Mouse (Mus musculus): ENCODE data around the gene Nol9. TPM values are rescaled to one million over a fixed set of nuclear protein-coding genes. Genes with fewer than 3 reads are reported as not detected.

The Nol9 gene
- polyA plus RNA-seq, 1 experiment from 2014 or later: 9.7 TPM

- 59% methylated on average over 6 of the region's 6 CpGs for WGBS
- Histone ChIP-seq H3K9ac (ENCODE audit: low read depth, low read length) (0 out of 2 replicates have a peak overlapping the region, but pooled peaks have one; percentile 11), H3K27ac (ENCODE audit: low read depth, low read length) (peak overlapping the region; percentile 60; the same call in 1 of the 2 replicates), H3K36me3 (ENCODE audit: control insufficient read depth, insufficient read depth) (peaks cover 6% of the 10 kb centered on the region), H3K4me2 (replicated peaks; ENCODE audit: low read depth) (peak overlapping the region; percentile 27), H3K27me3 (replicated peaks; ENCODE audit: control insufficient read depth, insufficient read depth, low read length) (no peaks in the 10 kb centered on the region), H3K4me3 (ENCODE audit: low read depth, low read length) (peak overlapping the region; percentile 17), H3K9me3 (ENCODE audit: control insufficient read depth) (no peaks in the 10 kb centered on the region), H3K4me1 (replicated peaks; ENCODE audit: control insufficient read depth, insufficient read depth, low read length) (no peaks in the 10 kb centered on the region; the same call in 1 of the 2 replicates)
- ATAC-seq: no peak
- no peak for TF ChIP-seq CTCF (IDR thresholded peaks at IDR 0.05; ENCODE audit: low read depth)
Observed at GRCm38 (mm10) chr4:152096927-152097326, 57.8 kb downstream of the Nol9 start.

GRCm38 (mm10) chr4:152097911-152098799, 59.0 kb downstream of the Nol9 start:
- no peak for ATAC-seq
- H3K27me3 ChIP-seq (replicated peaks; ENCODE audit: control insufficient read depth, insufficient read depth, low read length): no peaks in the 10 kb centered on the region

DNA sequence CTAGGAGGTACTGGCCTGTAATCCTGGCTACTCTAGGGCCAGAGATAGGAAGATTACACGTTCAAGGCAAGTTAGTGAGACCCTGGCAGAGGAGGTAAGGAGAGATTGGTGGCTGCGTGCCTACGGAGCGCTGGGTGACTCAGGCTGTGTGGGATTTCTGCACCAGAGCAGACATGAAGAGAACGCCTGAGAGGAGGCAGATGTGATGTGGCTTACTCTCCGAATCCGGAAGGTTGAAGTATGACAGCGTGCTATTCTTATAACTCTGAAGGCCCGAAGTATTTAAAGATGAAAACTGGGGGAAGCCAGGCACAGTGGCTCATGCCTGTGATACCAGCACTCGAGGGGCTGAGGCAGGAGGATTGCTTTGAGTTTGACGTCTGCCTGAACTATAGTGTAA, 61.4 kb downstream of the Nol9 start:
- ATAC-seq: no peak
- Histone ChIP-seq H3K9me3 (ENCODE audit: control insufficient read depth) (no peaks in the 10 kb centered on the region), H3K36me3 (ENCODE audit: control insufficient read depth, insufficient read depth) (peaks cover 30% of the 10 kb centered on the region), H3K27ac (ENCODE audit: low read depth, low read length) (no peak overlapping the region), H3K27me3 (replicated peaks; ENCODE audit: control insufficient read depth, insufficient read depth, low read length) (no peaks in the 10 kb centered on the region), H3K9ac (ENCODE audit: low read depth, low read length) (no peak overlapping the region), H3K4me3 (ENCODE audit: low read depth, low read length) (no peak overlapping the region), H3K4me1 (replicated peaks; ENCODE audit: control insufficient read depth, insufficient read depth, low read length) (no peaks in the 10 kb centered on the region), H3K4me2 (replicated peaks; ENCODE audit: low read depth) (no peak overlapping the region)
- WGBS: 75% methylated on average over 11 of the region's 11 CpGs
- TF ChIP-seq CTCF (IDR thresholded peaks at IDR 0.05; ENCODE audit: low read depth): no peak

More at GRCm38 (mm10) chr4:152097911-152098799, 59.0 kb downstream of the Nol9 start:
- Histone ChIP-seq H3K4me1 (replicated peaks; ENCODE audit: control insufficient read depth, insufficient read depth, low read length) (no peaks in the 10 kb centered on the region), H3K9me3 (ENCODE audit: control insufficient read depth) (no peaks in the 10 kb centered on the region), H3K4me3 (ENCODE audit: low read depth, low read length) (no peak overlapping the region), H3K4me2 (replicated peaks; ENCODE audit: low read depth) (peak overlapping the region; percentile 27; the same call in 1 of the 2 replicates), H3K36me3 (ENCODE audit: control insufficient read depth, insufficient read depth) (peaks cover 18% of the 10 kb centered on the region), H3K9ac (ENCODE audit: low read depth, low read length) (no peak overlapping the region), H3K27ac (ENCODE audit: low read depth, low read length) (no peak overlapping the region)
- WGBS: 50% methylated on average over 10 of the region's 11 CpGs
- no peak for TF ChIP-seq CTCF (IDR thresholded peaks at IDR 0.05; ENCODE audit: low read depth)

- TF ChIP-seq CTCF (IDR thresholded peaks at IDR 0.05; ENCODE audit: low read depth): no peak
- H3K27ac ChIP-seq (ENCODE audit: low read depth, low read length): no peak overlapping the region
- H3K9ac ChIP-seq (ENCODE audit: low read depth, low read length): no peak overlapping the region
- 72% methylated on average over 7 of the region's 7 CpGs for WGBS
- H3K4me1 ChIP-seq (replicated peaks; ENCODE audit: control insufficient read depth, insufficient read depth, low read length): no peaks in the 10 kb centered on the region
- no peak overlapping the region for H3K4me3 ChIP-seq (ENCODE audit: low read depth, low read length)
- H3K27me3 ChIP-seq (replicated peaks; ENCODE audit: control insufficient read depth, insufficient read depth, low read length): no peaks in the 10 kb centered on the region
- peaks cover 36% of the 10 kb centered on the region for H3K36me3 ChIP-seq (ENCODE audit: control insufficient read depth, insufficient read depth)
- H3K9me3 ChIP-seq (ENCODE audit: control insufficient read depth): no peaks in the 10 kb centered on the region
- ATAC-seq: no peak
- no peak overlapping the region for H3K4me2 ChIP-seq (replicated peaks; ENCODE audit: low read depth)
Observed at GRCm38 (mm10) chr4:152101081-152101653, 62.0 kb downstream of the Nol9 start.

GRCm38 (mm10) chr4:152101921-152102320, 62.8 kb downstream of the Nol9 start:
- no peaks in the 10 kb centered on the region for H3K9me3 ChIP-seq (ENCODE audit: control insufficient read depth)
- H3K27me3 ChIP-seq (replicated peaks; ENCODE audit: control insufficient read depth, insufficient read depth, low read length): no peaks in the 10 kb centered on the region
- no peak overlapping the region for H3K9ac ChIP-seq (ENCODE audit: low read depth, low read length)
- TF ChIP-seq CTCF (IDR thresholded peaks at IDR 0.05; ENCODE audit: low read depth): no peak
- H3K4me2 ChIP-seq (replicated peaks; ENCODE audit: low read depth): no peak overlapping the region
- no peak for ATAC-seq
- no peak overlapping the region for H3K27ac ChIP-seq (ENCODE audit: low read depth, low read length)
- H3K36me3 ChIP-seq (ENCODE audit: control insufficient read depth, insufficient read depth): peaks cover 42% of the 10 kb centered on the region
- no peaks in the 10 kb centered on the region for H3K4me1 ChIP-seq (replicated peaks; ENCODE audit: control insufficient read depth, insufficient read depth, low read length)
- no peak overlapping the region for H3K4me3 ChIP-seq (ENCODE audit: low read depth, low read length)
- WGBS: 94% methylated on average over 16 of the region's 16 CpGs

DNA sequence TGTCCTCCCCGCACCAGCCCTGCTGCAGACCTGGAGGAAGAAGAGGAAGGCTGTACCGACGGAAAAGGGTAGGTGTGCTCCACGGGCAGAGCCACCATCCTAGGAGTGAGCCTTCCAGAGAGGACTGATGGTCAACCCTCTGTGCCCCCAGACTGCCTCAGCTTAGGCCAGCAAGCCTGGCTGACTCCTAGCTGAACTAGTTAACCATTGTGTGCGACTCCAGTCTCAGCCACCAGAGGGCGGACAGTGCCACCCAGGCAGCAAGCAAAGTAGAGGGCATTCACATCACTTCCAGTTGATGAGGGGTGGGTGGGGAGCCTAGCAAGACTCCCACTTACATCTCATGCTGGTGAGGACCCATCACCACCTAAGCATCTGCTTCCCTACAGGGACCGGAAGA, 63.9 kb downstream of the Nol9 start:
- TF ChIP-seq CTCF (IDR thresholded peaks at IDR 0.05; ENCODE audit: low read depth): peak; percentile 92
- H3K4me1 ChIP-seq (replicated peaks; ENCODE audit: control insufficient read depth, insufficient read depth, low read length): no peaks in the 10 kb centered on the region; the same call in 1 of the 2 replicates
- no peak overlapping the region for H3K9ac ChIP-seq (ENCODE audit: low read depth, low read length)
- no peak for ATAC-seq
- WGBS: 41% methylated on average over 7 of the region's 7 CpGs
- H3K4me3 ChIP-seq (ENCODE audit: low read depth, low read length): no peak overlapping the region
- no peaks in the 10 kb centered on the region for H3K27me3 ChIP-seq (replicated peaks; ENCODE audit: control insufficient read depth, insufficient read depth, low read length)
- no peak overlapping the region for H3K4me2 ChIP-seq (replicated peaks; ENCODE audit: low read depth)
- H3K36me3 ChIP-seq (ENCODE audit: control insufficient read depth, insufficient read depth): peaks cover 49% of the 10 kb centered on the region
- no peak overlapping the region for H3K27ac ChIP-seq (ENCODE audit: low read depth, low read length)
- no peaks in the 10 kb centered on the region for H3K9me3 ChIP-seq (ENCODE audit: control insufficient read depth)
